Mouse (Mus musculus) kidney, embryonic 14.5 days (tissue): Measurements from ENCODE around the gene Fam98b. TPM values are rescaled to one million over a fixed set of nuclear protein-coding genes. Genes with fewer than 3 reads are reported as not detected.

ENCODE experiments used
- ATAC-seq: fragments of 200-750 bp; cut with Nextera tagmentation; 2 replicates; pipeline ENCODE4 v1.8.0; 2017; ENCODE audit warnings: moderate number of reproducible peaks, mild to moderate bottlenecking, moderate TSS enrichment, moderate library complexity; ENCODE audit not compliant: low FRiP score, low TSS enrichment
- H3K27ac ChIP-seq: fragments of 300-500 bp; sonication (generic); 2 replicates; pipeline ENCODE4 v1.5.1; 2014; ENCODE audit warnings: low read depth, mild to moderate bottlenecking, low read length, moderate library complexity, mixed read lengths
- H3K27me3 ChIP-seq: fragments of 300-500 bp; sonication (generic); 2 replicates; pipeline ENCODE4 v1.6.1; 2014; ENCODE audit warnings: mild to moderate bottlenecking, low read length; ENCODE audit not compliant: control insufficient read depth, insufficient read depth
- H3K36me3 ChIP-seq: fragments of 300-500 bp; sonication (generic); 2 replicates; pipeline ENCODE4 v1.6.1; 2014; ENCODE audit warnings: low read length, mixed read lengths; ENCODE audit not compliant: control insufficient read depth, insufficient read depth
- H3K4me1 ChIP-seq: fragments of 300-500 bp; sonication (generic); 2 replicates; pipeline ENCODE4 v1.6.1; 2014; ENCODE audit warnings: low read length, mixed read lengths; ENCODE audit not compliant: control insufficient read depth, insufficient read depth
- H3K4me2 ChIP-seq: fragments of 300-500 bp; sonication (generic); replicated peaks from 2 replicates; pipeline ENCODE4 v1.6.1; 2014; ENCODE audit warnings: low read depth, mild to moderate bottlenecking, low read length
- H3K4me3 ChIP-seq: fragments of 300-500 bp; sonication (generic); 2 replicates; pipeline ENCODE4 v1.5.1; 2014; ENCODE audit warnings: mild to moderate bottlenecking, low read length
- H3K9ac ChIP-seq: fragments of 300-500 bp; sonication (generic); 2 replicates; pipeline ENCODE4 v1.6.1; 2014; ENCODE audit warnings: low read depth, mild to moderate bottlenecking, low read length, moderate library complexity
- H3K9me3 ChIP-seq: fragments of 300-500 bp; sonication (generic); 2 replicates; pipeline ENCODE4 v1.6.1; 2016; ENCODE audit warnings: low read length; ENCODE audit not compliant: control insufficient read depth
- WGBS: fragments of 180-500 bp; shearing (Covaris S2); extraction: QIAGEN DNeasy Blood & Tissue Kit; methylation state at CpG from one replicate; pipeline ENCODE4 v1.1.7; 2014; 5-methylcytosine and 5-hydroxymethylcytosine counted together
- polyA plus RNA-seq: library from polyadenylated mRNA; unstranded; fragments of >200 nt; fragmentation: Nextera tagmentation; extraction: Ambion mirVana; gene quantifications from 2 replicates; pipeline ENCODE4 v1.2.1, GENCODE M21; 2014

Gene Fam98b
- polyA plus RNA-seq, 1 experiment from 2014 or later: 14.5 TPM

DNA sequence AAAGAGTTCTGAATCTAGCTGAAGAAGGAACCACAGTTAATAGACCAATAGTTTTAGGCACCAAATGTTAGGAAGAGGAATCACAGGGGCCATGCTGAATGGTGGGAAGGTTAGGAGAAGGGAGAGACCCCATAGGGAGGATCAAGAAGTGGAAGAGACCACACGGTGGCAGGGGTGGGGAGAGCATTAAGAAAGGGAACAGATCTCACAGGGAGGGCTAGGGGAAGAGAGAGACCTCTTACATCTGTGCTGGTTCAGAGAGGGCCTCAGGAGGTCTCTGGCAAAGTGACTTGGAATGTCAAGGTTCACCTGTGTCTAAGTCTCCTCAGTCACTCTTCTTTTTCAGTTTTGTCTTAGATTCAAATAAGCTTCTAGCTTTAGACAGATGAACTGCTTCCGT is 62.5 kb downstream of the Fam98b start:
- 79% methylated on average over 2 of the region's 2 CpGs for WGBS
- Histone ChIP-seq H3K36me3 (no peaks in the 10 kb centered on the region), H3K4me2 (no peak overlapping the region), H3K27me3 (no peaks in the 10 kb centered on the region), H3K4me1 (no peaks in the 10 kb centered on the region), H3K9ac (no peak overlapping the region), H3K9me3 (no peaks in the 10 kb centered on the region), H3K27ac (no peak overlapping the region), H3K4me3 (no peak overlapping the region)
- ATAC-seq: no peak

DNA sequence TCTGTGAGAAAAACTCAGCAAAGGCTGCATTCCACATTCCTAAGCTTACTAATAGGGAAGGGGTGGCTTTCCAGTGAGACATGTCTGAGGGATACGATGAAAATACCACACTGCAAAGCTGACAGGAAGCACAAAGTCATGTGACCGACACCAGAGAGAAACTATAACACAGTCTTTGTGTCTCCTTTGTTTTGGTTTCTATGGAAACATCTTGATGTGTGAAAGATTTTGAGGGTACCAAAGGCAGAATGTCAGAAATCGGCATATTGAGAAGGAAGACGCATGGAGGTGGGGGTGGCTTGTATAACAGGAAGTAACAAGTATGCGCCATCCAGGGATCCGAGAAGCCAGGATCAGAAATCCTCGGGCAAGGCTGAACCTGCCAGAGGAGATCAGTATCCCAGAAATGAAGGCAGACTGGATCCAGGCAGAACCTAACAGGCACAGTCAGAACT is 62.9 kb downstream of the Fam98b start:
- no peak overlapping the region for H3K4me3 ChIP-seq
- H3K4me1 ChIP-seq: no peaks in the 10 kb centered on the region
- no peaks in the 10 kb centered on the region for H3K9me3 ChIP-seq
- H3K36me3 ChIP-seq: no peaks in the 10 kb centered on the region
- WGBS: 84% methylated on average over 7 of the region's 7 CpGs
- no peak overlapping the region for H3K27ac ChIP-seq
- no peak overlapping the region for H3K4me2 ChIP-seq
- no peak for ATAC-seq
- no peak overlapping the region for H3K9ac ChIP-seq
- H3K27me3 ChIP-seq: no peaks in the 10 kb centered on the region

DNA sequence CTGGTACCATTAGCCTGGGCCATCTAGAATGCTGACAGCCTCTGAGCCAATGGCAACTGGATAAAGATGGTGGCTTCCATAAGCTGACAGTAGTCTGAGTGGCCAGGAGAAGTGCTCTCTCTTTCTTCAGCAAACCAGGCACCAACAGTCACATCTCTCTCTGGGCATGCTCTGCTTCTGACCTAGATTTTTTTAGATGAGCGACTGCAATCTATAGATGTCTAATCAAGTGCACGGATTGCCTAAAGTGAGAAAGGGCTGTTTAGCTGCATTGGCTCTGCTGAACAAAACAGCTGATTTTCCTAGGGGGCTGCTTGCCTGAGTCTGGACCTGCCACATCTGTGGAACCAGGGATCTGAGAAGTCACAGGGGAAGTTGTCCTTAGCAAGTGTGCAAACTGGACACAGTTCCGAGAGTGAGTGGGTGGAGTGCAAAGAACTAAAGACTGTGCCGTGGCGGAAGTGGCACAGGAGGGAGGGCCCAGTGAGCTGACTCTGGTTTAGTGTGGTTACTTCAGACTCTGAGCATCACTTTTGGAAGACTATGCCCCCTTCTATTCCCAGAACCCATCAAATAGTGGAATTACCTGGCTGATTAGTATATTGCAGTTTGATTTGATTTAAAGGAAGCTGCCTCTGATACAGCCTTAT is 64.2 kb downstream of the Fam98b start:
- no peak for ATAC-seq
- H3K4me2 ChIP-seq: no peak overlapping the region
- H3K27ac ChIP-seq: no peak overlapping the region
- H3K27me3 ChIP-seq: no peaks in the 10 kb centered on the region
- no peak overlapping the region for H3K4me3 ChIP-seq
- H3K9me3 ChIP-seq: no peaks in the 10 kb centered on the region
- H3K9ac ChIP-seq: no peak overlapping the region
- 91% methylated on average over 5 of the region's 5 CpGs for WGBS
- H3K36me3 ChIP-seq: no peaks in the 10 kb centered on the region
- no peaks in the 10 kb centered on the region for H3K4me1 ChIP-seq

DNA sequence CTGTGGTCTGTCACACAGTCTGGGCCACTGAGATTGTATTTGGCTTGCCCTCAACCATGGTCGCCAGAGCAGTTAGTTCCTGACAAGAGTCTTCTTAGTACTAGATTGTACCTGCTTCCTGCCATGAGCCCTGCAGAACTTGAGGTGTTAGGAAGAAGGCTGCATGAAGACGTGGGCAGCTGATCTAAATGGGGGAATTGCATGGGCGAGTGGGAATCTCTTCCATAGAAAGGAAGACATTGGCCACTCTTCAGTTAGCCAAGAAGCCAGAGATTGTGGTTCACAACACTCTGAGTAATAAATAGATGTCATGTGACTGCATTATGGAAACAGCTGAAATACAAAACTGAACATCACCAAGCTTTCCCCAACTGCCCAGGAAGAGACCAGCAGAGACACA is 69.5 kb downstream of the Fam98b start:
- Histone ChIP-seq H3K4me2 (no peak overlapping the region), H3K27me3 (no peaks in the 10 kb centered on the region), H3K9ac (no peak overlapping the region), H3K27ac (no peak overlapping the region), H3K9me3 (no peaks in the 10 kb centered on the region), H3K4me3 (no peak overlapping the region), H3K4me1 (no peaks in the 10 kb centered on the region), H3K36me3 (no peaks in the 10 kb centered on the region)
- WGBS: 81% methylated on average over 3 of the region's 3 CpGs
- ATAC-seq: no peak

Other genes with a start within 250 kb of the Fam98b start
- gene Spred1, start 128.4 kb upstream of the Fam98b start, polyA plus RNA-seq: 20.2 and 23.0 TPM in 2 replicates
- 0.11 and 0.38 TPM in 2 replicates for gene Rasgrp1, start 93.3 kb downstream of the Fam98b start, polyA plus RNA-seq